Mouse (Mus musculus) kidney, postnatal 0 days (tissue): ENCODE measurements around the gene Fis1. TPM values are rescaled to one million over a fixed set of nuclear protein-coding genes. Genes with fewer than 3 reads are reported as not detected.
A peak's percentile ranks its signal among the peaks of the same experiment; 100 is the strongest.

Experiments
- ATAC-seq: fragments of 200-750 bp; cut with Nextera tagmentation; replicated peaks from 2 replicates; pipeline ENCODE4 v1.8.0; 2017; ENCODE audit warnings: low read depth, moderate number of reproducible peaks, moderate TSS enrichment, moderate library complexity; ENCODE audit not compliant: low FRiP score
- DNase-seq: peaks from one replicate; pipeline ENCODE4 v3.0.0-alpha.2; 2016; ENCODE audit warnings: low spot score
- H3K27ac ChIP-seq: fragments of 300-500 bp; sonication (generic); 2 replicates; pipeline ENCODE4 v1.5.1; 2014; ENCODE audit warnings: mild to moderate bottlenecking
- H3K27me3 ChIP-seq: fragments of 300-500 bp; sonication (generic); 2 replicates; pipeline ENCODE4 v1.6.1; 2014; ENCODE audit warnings: low read length, mixed read lengths; ENCODE audit not compliant: insufficient read depth
- H3K36me3 ChIP-seq: fragments of 300-500 bp; sonication (generic); 2 replicates; pipeline ENCODE4 v1.6.1; 2014; ENCODE audit warnings: low read length, mixed read lengths; ENCODE audit not compliant: insufficient read depth
- H3K4me1 ChIP-seq: fragments of 300-500 bp; sonication (generic); replicated peaks from 2 replicates; pipeline ENCODE4 v1.6.1; 2014; ENCODE audit warnings: antibody characterized with exemption, low read length, mixed read lengths; ENCODE audit not compliant: insufficient read depth
- H3K4me2 ChIP-seq: fragments of 300-500 bp; sonication (generic); 2 replicates; pipeline ENCODE4 v1.6.1; 2014; ENCODE audit warnings: mild to moderate bottlenecking, low read length, moderate library complexity, mixed read lengths
- H3K4me3 ChIP-seq: fragments of 300-500 bp; sonication (generic); replicated peaks from 2 replicates; pipeline ENCODE4 v1.5.1; 2014; ENCODE audit warnings: low read depth, low read length
- H3K9ac ChIP-seq: fragments of 300-500 bp; sonication (generic); 2 replicates; pipeline ENCODE4 v1.6.1; 2014; ENCODE audit warnings: low read depth, low read length
- H3K9me3 ChIP-seq: fragments of 300-500 bp; sonication (generic); replicated peaks from 2 replicates; pipeline ENCODE4 v1.6.1; 2016; ENCODE audit warnings: low read length, inconsistent platforms, mixed read lengths
- CTCF ChIP-seq: IDR thresholded peaks from 2 replicates; pipeline ENCODE4 v1.5.1; 2016; ENCODE audit warnings: antibody characterized with exemption, low read depth, mild to moderate bottlenecking, moderate library complexity
- WGBS: fragments of 180-500 bp; shearing (Covaris S2); extraction: QIAGEN DNeasy Blood & Tissue Kit; methylation state at CpG from one replicate; pipeline ENCODE4 v1.1.7; 2014; 5-methylcytosine and 5-hydroxymethylcytosine counted together
- polyA plus RNA-seq: library from polyadenylated mRNA; unstranded; fragments of >200 nt; fragmentation: Nextera tagmentation; extraction: Ambion mirVana; gene quantifications from 2 replicates; pipeline ENCODE4 v1.2.1, GENCODE M21; 2015

Fis1 gene
- polyA plus RNA-seq, 1 experiment from 2014 or later = 384 TPM

GRCm38 (mm10) chr5:136950521-136950920 lies 2.6 kb upstream of the Fis1 start:
- Histone ChIP-seq H3K27me3 (no peaks in the 10 kb centered on the region), H3K9me3 (no peaks in the 10 kb centered on the region), H3K4me3 (no peak overlapping the region), H3K4me1 (peaks cover 4% of the 10 kb centered on the region; the same call in 1 of the 2 replicates), H3K9ac (no peak overlapping the region), H3K36me3 (no peaks in the 10 kb centered on the region), H3K4me2 (no peak overlapping the region), H3K27ac (no peak overlapping the region)
- ATAC-seq (no peak), DNase-seq (no peak)
- TF ChIP-seq CTCF = no peak
- 83% methylated on average over 6 of the region's 6 CpGs for WGBS

- H3K9me3 ChIP-seq = no peaks in the 10 kb centered on the region
- no peaks in the 10 kb centered on the region for H3K36me3 ChIP-seq
- 76% methylated on average over 4 of the region's 4 CpGs for WGBS
- ATAC-seq (no peak), DNase-seq (no peak)
- no peak for TF ChIP-seq CTCF
- no peak overlapping the region for H3K27ac ChIP-seq
- H3K4me2 ChIP-seq = no peak overlapping the region
- H3K27me3 ChIP-seq = no peaks in the 10 kb centered on the region
- H3K9ac ChIP-seq = no peak overlapping the region
- no peak overlapping the region for H3K4me3 ChIP-seq
- H3K4me1 ChIP-seq = peaks cover 4% of the 10 kb centered on the region; the same call in 1 of the 2 replicates
These were observed 922 bp upstream of the Fis1 start for GRCm38 (mm10) chr5:136952153-136952552.

DNA sequence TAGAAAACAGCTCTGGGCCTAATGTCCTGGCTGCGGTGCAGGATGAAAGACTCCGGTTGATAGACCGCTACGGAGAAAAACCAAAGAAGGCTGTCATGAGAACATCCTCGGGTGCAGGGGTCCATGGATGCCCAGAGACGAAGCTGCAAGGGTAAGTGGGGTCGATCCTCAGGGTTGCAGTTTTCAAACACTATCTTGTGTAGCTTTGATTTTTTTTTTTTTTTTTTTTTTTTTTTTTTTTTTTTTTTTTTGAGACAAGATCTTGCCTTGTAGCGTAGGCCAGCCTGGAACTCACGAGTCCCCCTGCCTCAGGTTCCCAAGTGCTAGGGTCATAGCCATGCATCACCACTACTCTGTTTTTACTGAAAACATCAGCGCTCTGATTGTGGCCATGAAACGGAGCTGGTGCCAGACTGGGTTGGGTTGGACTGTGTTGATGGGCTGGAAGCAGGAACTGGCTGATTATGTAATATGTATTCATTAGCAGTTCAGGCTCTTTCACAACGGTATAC lies 421 bp downstream of the Fis1 start:
- peak; percentile 49 for DNase-seq
- no peaks in the 10 kb centered on the region for H3K9me3 ChIP-seq
- no peaks in the 10 kb centered on the region for H3K27me3 ChIP-seq
- H3K9ac ChIP-seq = peak overlapping the region; percentile 76
- peak overlapping the region; percentile 79 for H3K4me3 ChIP-seq
- peak overlapping the region; percentile 71 for H3K4me2 ChIP-seq
- 2% methylated on average over 12 of the region's 12 CpGs for WGBS
- peak overlapping the region; percentile 67 for H3K27ac ChIP-seq
- no peak for TF ChIP-seq CTCF
- H3K36me3 ChIP-seq = no peaks in the 10 kb centered on the region
- no peak for ATAC-seq
- peaks cover 4% of the 10 kb centered on the region; the same call in 1 of the 2 replicates for H3K4me1 ChIP-seq

GRCm38 (mm10) chr5:136955622-136956021 lies 2.5 kb downstream of the Fis1 start:
- H3K36me3 ChIP-seq = no peaks in the 10 kb centered on the region
- no peak overlapping the region for H3K27ac ChIP-seq
- DNase-seq (no peak), ATAC-seq (no peak)
- no peaks in the 10 kb centered on the region for H3K9me3 ChIP-seq
- H3K4me2 ChIP-seq = no peak overlapping the region
- H3K4me3 ChIP-seq = no peak overlapping the region
- 81% methylated on average over 4 of the region's 4 CpGs for WGBS
- no peak for TF ChIP-seq CTCF
- H3K9ac ChIP-seq = no peak overlapping the region
- H3K27me3 ChIP-seq = no peaks in the 10 kb centered on the region
- H3K4me1 ChIP-seq = peaks cover 4% of the 10 kb centered on the region; the same call in 1 of the 2 replicates

DNA sequence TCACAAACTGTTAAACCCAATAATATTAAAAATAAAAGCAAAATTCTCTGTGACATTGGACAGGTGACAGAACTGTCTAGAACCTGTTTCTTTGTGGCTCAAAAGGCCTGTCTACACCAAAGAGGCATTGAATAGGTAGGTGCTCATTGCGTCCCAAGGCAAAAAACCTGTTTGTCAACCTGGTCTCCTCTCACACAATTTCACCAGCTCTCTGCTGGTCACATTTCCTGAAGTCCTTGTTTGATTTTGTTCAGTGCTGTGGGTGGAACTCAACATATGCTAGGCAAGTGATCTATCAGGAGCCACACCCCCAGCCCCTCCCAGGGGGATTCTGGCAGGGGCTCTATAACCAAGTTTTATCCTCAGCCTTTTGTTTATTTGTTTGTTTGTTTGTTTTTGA lies 4.2 kb downstream of the Fis1 start:
- no peak overlapping the region for H3K27ac ChIP-seq
- no peak for TF ChIP-seq CTCF
- no peak overlapping the region for H3K4me2 ChIP-seq
- 87% methylated on average over 1 of the region's 1 CpGs for WGBS
- H3K9ac ChIP-seq = no peak overlapping the region
- no peak overlapping the region for H3K4me3 ChIP-seq
- peaks cover 9% of the 10 kb centered on the region; the same call in 1 of the 2 replicates for H3K4me1 ChIP-seq
- H3K9me3 ChIP-seq = no peaks in the 10 kb centered on the region
- DNase-seq (no peak), ATAC-seq (no peak)
- no peaks in the 10 kb centered on the region for H3K36me3 ChIP-seq
- no peaks in the 10 kb centered on the region for H3K27me3 ChIP-seq

GRCm38 (mm10) chr5:136958991-136959605 lies 6.0 kb downstream of the Fis1 start:
- Histone ChIP-seq H3K9ac (no peak overlapping the region), H3K27me3 (no peaks in the 10 kb centered on the region), H3K4me2 (0 out of 2 replicates have a peak overlapping the region, but pooled peaks have one; percentile 10), H3K4me1 (peaks cover 12% of the 10 kb centered on the region; the same call in 1 of the 2 replicates), H3K4me3 (no peak overlapping the region), H3K36me3 (peaks cover 10% of the 10 kb centered on the region), H3K9me3 (no peaks in the 10 kb centered on the region), H3K27ac (peak overlapping the region; percentile 81)
- ATAC-seq = peak; percentile 58
- DNase-seq = peak; percentile 73
- 28% methylated on average over 5 of the region's 5 CpGs for WGBS
- TF ChIP-seq CTCF = no peak
